Mouse (Mus musculus): ENCODE measurements at regions not wholly inside any gene's neighbourhood (a gene's known extent, or its start where the extent isn't known, plus 50 kb on each side); places are given as distances from the start of the nearest gene placed in this dataset.

- no peak for ATAC-seq (replicated peaks; ENCODE audit: low FRiP score)
Observed at GRCm38 (mm10) chr12:25794571-25794970, 620.5 kb downstream of the Rnf144a start.

GRCm38 (mm10) chr12:25792571-25793075 is 622.4 kb downstream of the Rnf144a start:
- WGBS = 92% methylated on average over 2 of the region's 2 CpGs
- Histone ChIP-seq H3K36me3 (ENCODE audit: control insufficient read depth, insufficient read depth, low read length) (no peaks in the 10 kb centered on the region), H3K4me2 (ENCODE audit: low read depth, low read length, severe bottlenecking) (no peak overlapping the region), H3K9me3 (ENCODE audit: control insufficient read depth, low read length) (no peaks in the 10 kb centered on the region), H3K9ac (ENCODE audit: low read length) (no peak overlapping the region), H3K27ac (ENCODE audit: low read depth, low read length) (no peak overlapping the region), H3K27me3 (ENCODE audit: control insufficient read depth, insufficient read depth, low read length) (no peaks in the 10 kb centered on the region), H3K4me1 (replicated peaks; ENCODE audit: control insufficient read depth, insufficient read depth, low read length) (no peaks in the 10 kb centered on the region), H3K4me3 (ENCODE audit: low read depth, low read length) (no peak overlapping the region)
- ATAC-seq (replicated peaks; ENCODE audit: low FRiP score) (no peak), DNase-seq (ENCODE audit: low spot score) (no peak)

More at GRCm38 (mm10) chr12:25794571-25794970, 620.5 kb downstream of the Rnf144a start:
- WGBS = 75% methylated on average over 2 of the region's 2 CpGs
- no peak overlapping the region for H3K4me3 ChIP-seq (ENCODE audit: low read depth, low read length)
- H3K4me1 ChIP-seq (replicated peaks; ENCODE audit: control insufficient read depth, insufficient read depth, low read length) = no peaks in the 10 kb centered on the region
- H3K27ac ChIP-seq (ENCODE audit: low read depth, low read length) = no peak overlapping the region
- no peak overlapping the region for H3K9ac ChIP-seq (ENCODE audit: low read length)
- no peak overlapping the region for H3K4me2 ChIP-seq (ENCODE audit: low read depth, low read length, severe bottlenecking)
- no peak for DNase-seq (ENCODE audit: low spot score)
- no peaks in the 10 kb centered on the region for H3K9me3 ChIP-seq (ENCODE audit: control insufficient read depth, low read length)
- H3K27me3 ChIP-seq (ENCODE audit: control insufficient read depth, insufficient read depth, low read length) = no peaks in the 10 kb centered on the region
- no peaks in the 10 kb centered on the region for H3K36me3 ChIP-seq (ENCODE audit: control insufficient read depth, insufficient read depth, low read length)

- no peak overlapping the region for H3K27ac ChIP-seq (ENCODE audit: low read depth, low read length)
- no peaks in the 10 kb centered on the region for H3K4me1 ChIP-seq (replicated peaks; ENCODE audit: control insufficient read depth, insufficient read depth, low read length)
- no peak overlapping the region for H3K4me3 ChIP-seq (ENCODE audit: low read depth, low read length)
- H3K9me3 ChIP-seq (ENCODE audit: control insufficient read depth, low read length) = no peaks in the 10 kb centered on the region
- no peaks in the 10 kb centered on the region for H3K27me3 ChIP-seq (ENCODE audit: control insufficient read depth, insufficient read depth, low read length)
- H3K36me3 ChIP-seq (ENCODE audit: control insufficient read depth, insufficient read depth, low read length) = no peaks in the 10 kb centered on the region
- WGBS = 91% methylated on average over 4 of the region's 4 CpGs
- no peak for ATAC-seq (replicated peaks; ENCODE audit: low FRiP score)
- H3K4me2 ChIP-seq (ENCODE audit: low read depth, low read length, severe bottlenecking) = no peak overlapping the region
- H3K9ac ChIP-seq (ENCODE audit: low read length) = no peak overlapping the region
- DNase-seq (ENCODE audit: low spot score) = no peak
Observed at GRCm38 (mm10) chr12:25790956-25791355, 624.1 kb downstream of the Rnf144a start.

- ATAC-seq (replicated peaks; ENCODE audit: low FRiP score) (no peak), DNase-seq (ENCODE audit: low spot score) (no peak)
- Histone ChIP-seq H3K4me3 (ENCODE audit: low read depth, low read length) (no peak overlapping the region), H3K4me1 (replicated peaks; ENCODE audit: control insufficient read depth, insufficient read depth, low read length) (no peaks in the 10 kb centered on the region), H3K4me2 (ENCODE audit: low read depth, low read length, severe bottlenecking) (no peak overlapping the region), H3K9ac (ENCODE audit: low read length) (no peak overlapping the region), H3K27ac (ENCODE audit: low read depth, low read length) (no peak overlapping the region), H3K36me3 (ENCODE audit: control insufficient read depth, insufficient read depth, low read length) (no peaks in the 10 kb centered on the region), H3K9me3 (ENCODE audit: control insufficient read depth, low read length) (no peaks in the 10 kb centered on the region), H3K27me3 (ENCODE audit: control insufficient read depth, insufficient read depth, low read length) (no peaks in the 10 kb centered on the region)
- 88% methylated on average over 18 of the region's 18 CpGs for WGBS
Observed at GRCm38 (mm10) chr12:25785646-25786606, 629.1 kb downstream of the Rnf144a start.

- no peaks in the 10 kb centered on the region for H3K27me3 ChIP-seq (ENCODE audit: control insufficient read depth, insufficient read depth, low read length)
- H3K9me3 ChIP-seq (ENCODE audit: control insufficient read depth, low read length) = no peaks in the 10 kb centered on the region
- no peak overlapping the region for H3K9ac ChIP-seq (ENCODE audit: low read length)
- H3K36me3 ChIP-seq (ENCODE audit: control insufficient read depth, insufficient read depth, low read length) = no peaks in the 10 kb centered on the region
- H3K4me3 ChIP-seq (ENCODE audit: low read depth, low read length) = no peak overlapping the region
- H3K4me1 ChIP-seq (replicated peaks; ENCODE audit: control insufficient read depth, insufficient read depth, low read length) = no peaks in the 10 kb centered on the region
- H3K4me2 ChIP-seq (ENCODE audit: low read depth, low read length, severe bottlenecking) = no peak overlapping the region
- 89% methylated on average over 3 of the region's 3 CpGs for WGBS
- no peak for ATAC-seq (replicated peaks; ENCODE audit: low FRiP score)
- no peak for DNase-seq (ENCODE audit: low spot score)
- no peak overlapping the region for H3K27ac ChIP-seq (ENCODE audit: low read depth, low read length)
Observed at GRCm38 (mm10) chr12:25784401-25784800, 630.7 kb downstream of the Rnf144a start.

- Histone ChIP-seq H3K9ac (ENCODE audit: low read length) (no peak overlapping the region), H3K4me1 (replicated peaks; ENCODE audit: control insufficient read depth, insufficient read depth, low read length) (no peaks in the 10 kb centered on the region), H3K27me3 (ENCODE audit: control insufficient read depth, insufficient read depth, low read length) (no peaks in the 10 kb centered on the region), H3K36me3 (ENCODE audit: control insufficient read depth, insufficient read depth, low read length) (no peaks in the 10 kb centered on the region), H3K9me3 (ENCODE audit: control insufficient read depth, low read length) (no peaks in the 10 kb centered on the region), H3K4me3 (ENCODE audit: low read depth, low read length) (no peak overlapping the region), H3K4me2 (ENCODE audit: low read depth, low read length, severe bottlenecking) (no peak overlapping the region), H3K27ac (ENCODE audit: low read depth, low read length) (no peak overlapping the region)
- no peak for ATAC-seq (replicated peaks; ENCODE audit: low FRiP score)
- WGBS = 43% methylated on average over 10 of the region's 10 CpGs
- DNase-seq (ENCODE audit: low spot score) = no peak
Observed at GRCm38 (mm10) chr12:25782972-25783717, 631.9 kb downstream of the Rnf144a start.

GRCm38 (mm10) chr12:25771856-25772255 is 643.2 kb downstream of the Rnf144a start:
- no peak overlapping the region for H3K4me2 ChIP-seq (ENCODE audit: low read depth, low read length, severe bottlenecking)
- no peak overlapping the region for H3K27ac ChIP-seq (ENCODE audit: low read depth, low read length)
- no peak for DNase-seq (ENCODE audit: low spot score)
- no peaks in the 10 kb centered on the region for H3K36me3 ChIP-seq (ENCODE audit: control insufficient read depth, insufficient read depth, low read length)
- no peaks in the 10 kb centered on the region for H3K9me3 ChIP-seq (ENCODE audit: control insufficient read depth, low read length)
- no peak overlapping the region for H3K9ac ChIP-seq (ENCODE audit: low read length)
- H3K4me3 ChIP-seq (ENCODE audit: low read depth, low read length) = no peak overlapping the region
- 81% methylated on average over 3 of the region's 3 CpGs for WGBS
- ATAC-seq (replicated peaks; ENCODE audit: low FRiP score) = no peak
- no peaks in the 10 kb centered on the region for H3K27me3 ChIP-seq (ENCODE audit: control insufficient read depth, insufficient read depth, low read length)
- H3K4me1 ChIP-seq (replicated peaks; ENCODE audit: control insufficient read depth, insufficient read depth, low read length) = 0 out of 2 replicates have a peak, but pooled peaks cover 2% of the 10 kb centered on the region

- H3K9ac ChIP-seq (ENCODE audit: low read length) = no peak overlapping the region
- no peak overlapping the region for H3K27ac ChIP-seq (ENCODE audit: low read depth, low read length)
- no peaks in the 10 kb centered on the region for H3K9me3 ChIP-seq (ENCODE audit: control insufficient read depth, low read length)
- DNase-seq (ENCODE audit: low spot score) = no peak
- no peaks in the 10 kb centered on the region for H3K36me3 ChIP-seq (ENCODE audit: control insufficient read depth, insufficient read depth, low read length)
- ATAC-seq (replicated peaks; ENCODE audit: low FRiP score) = no peak
- H3K4me1 ChIP-seq (replicated peaks; ENCODE audit: control insufficient read depth, insufficient read depth, low read length) = 0 out of 2 replicates have a peak, but pooled peaks cover 2% of the 10 kb centered on the region
- no peak overlapping the region for H3K4me3 ChIP-seq (ENCODE audit: low read depth, low read length)
- WGBS = 55% methylated on average over 5 of the region's 5 CpGs
- no peak overlapping the region for H3K4me2 ChIP-seq (ENCODE audit: low read depth, low read length, severe bottlenecking)
- H3K27me3 ChIP-seq (ENCODE audit: control insufficient read depth, insufficient read depth, low read length) = no peaks in the 10 kb centered on the region
Observed at GRCm38 (mm10) chr12:25768644-25769043, 646.4 kb downstream of the Rnf144a start.
